8 mouse cellular contexts compared by ENCODE assay signal in the genomic region with DNA sequence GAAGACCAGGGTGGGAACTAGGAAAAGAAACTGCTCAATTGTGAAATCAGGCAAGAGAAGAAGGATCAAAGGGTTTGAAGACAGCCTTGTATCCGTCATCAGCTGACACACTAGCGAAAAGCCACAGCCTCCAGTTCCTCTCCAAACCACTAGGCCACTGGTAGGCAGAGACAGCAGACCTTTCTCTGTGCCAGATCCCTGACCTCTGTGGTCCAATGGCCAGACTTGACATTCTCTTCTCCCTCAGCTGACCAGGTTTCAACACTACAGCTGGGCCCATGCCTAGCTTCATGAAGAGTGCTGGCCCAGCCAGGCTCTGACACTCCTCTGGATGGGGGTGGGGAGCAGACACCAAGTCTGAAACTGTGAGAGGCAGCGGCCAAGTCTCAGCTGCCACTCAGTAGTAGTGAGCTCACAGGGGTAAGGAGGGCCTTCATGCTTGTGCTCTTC. TPM values are rescaled to one million over a fixed set of nuclear protein-coding genes. Genes with fewer than 3 reads are reported as not detected.
A peak's percentile ranks its signal among the peaks of the same experiment; 100 is the strongest.
DNase-seq lines count a peak whose midpoint lies in the region; TF ChIP-seq lines count a peak whose summit lies in the region.

No protein-coding gene starts in this region.

- no peak for DNase-seq in left cerebral cortex, adult 2 months (ENCODE audit: extremely low spot score in 1 of 2, low spot score in 2 of 2)
- DNase-seq in left cerebral cortex, adult 8-10 months (ENCODE audit: low spot score in 2 of 2) = no peak
- DNase-seq in adipocyte (ENCODE audit: low spot score) = peak; percentile 100
- peak; percentile 90 for DNase-seq in gastrocnemius, adult 18-20 months (ENCODE audit: low spot score)
- DNase-seq in heart, postnatal 4 days = peak; percentile 79
- DNase-seq in spleen, postnatal 14 days (ENCODE audit: low spot score in 2 of 2) = no peak
- DNase-seq in right cerebral cortex, adult 2 months (ENCODE audit: low spot score in 2 of 2) = no peak

- intact Hi-C loops in left cerebral cortex, adult 2 months (cut with DNase I) = no loop called here

- WGBS in macrophage (ENCODE audit: missing documents) = 38% methylated on average over 3 of the region's 3 CpGs

- H3K27ac ChIP-seq in left cerebral cortex, adult 2 months = peak overlapping the region; percentile 36; the same call in 1 of the 2 replicates
- peak overlapping the region; percentile 66 for H3K27ac ChIP-seq in macrophage

- H3K79me2 ChIP-seq in macrophage (ENCODE audit: inconsistent target) = peaks cover 42% of the 10 kb centered on the region

- H3K36me3 ChIP-seq in macrophage (ENCODE audit: inconsistent target) = no peaks in the 10 kb centered on the region

- TF ChIP-seq CTCF in left cerebral cortex, adult 2 months (IDR thresholded peaks at IDR 0.05) = peak; percentile 40

- no peak overlapping the region for H3K4me3 ChIP-seq in left cerebral cortex, adult 2 months
- no peak overlapping the region for H3K4me3 ChIP-seq in macrophage (ENCODE audit: inconsistent target)

RNA-seq across cellular contexts. Expression of a gene that starts 7.0 kb away (rescaled TPM):
- 100 to 1,000 TPM; 311 to 342 TPM for total RNA-seq in left cerebral cortex, adult 2 months (2021)
- 100 to 1,000 TPM; 375 to 387 (median 386) TPM for total RNA-seq in left cerebral cortex, adult 8-10 months (2022)
- total RNA-seq in gastrocnemius, adult 18-20 months (2021) = 100 to 1,000 TPM; 274 to 325 TPM
- 100 to 1,000 TPM; 588 to 671 TPM for total RNA-seq in heart, postnatal 4 days (2021)
- total RNA-seq in macrophage (2018; cell fraction: chromatin; rRNA removed) = 100 to 1,000 TPM in 24 of 26 experiments, 10 to 100 TPM in 2; 75.0 to 266 (median 162) TPM
- total RNA-seq in macrophage (2018; cell fraction: cytosol; rRNA removed) = 100 to 1,000 TPM; 125 to 281 (median 187) TPM
- 100 to 1,000 TPM; 133 to 383 (median 214) TPM for total RNA-seq in macrophage (2018; cell fraction: nucleus; rRNA removed)
- polyA plus RNA-seq in macrophage (2018) = 115 to 166 TPM (median 122 TPM) in 3 replicates

Comparison
In these comparisons a context has a peak if more than half of its experiments do, and no peak if none do; other contexts are left out.
1. DNase-seq: peak in adipocyte (single experiment), gastrocnemius, adult 18-20 months (single experiment) and heart, postnatal 4 days (single experiment); none in left cerebral cortex, adult 2 months (0 of 2), left cerebral cortex, adult 8-10 months (0 of 2), spleen, postnatal 14 days (0 of 2) and right cerebral cortex, adult 2 months (0 of 2).